Mouse (Mus musculus) CH12.LX (cell line): Measurements from ENCODE around the gene Capn11. TPM values are rescaled to one million over a fixed set of nuclear protein-coding genes. Genes with fewer than 3 reads are reported as not detected.
"Not testable (repeated sequence)": the region's sequence is repeated elsewhere in the genome, so short reads cannot be mapped to it uniquely, and the experiment has no call there.

ENCODE experiments used
- DNase-seq: peaks from one replicate; pipeline ENCODE4 v3.0.0-alpha.2; 2013; ENCODE audit errors: extremely low read depth
- H3K27ac ChIP-seq: 2 replicates; pipeline ENCODE4 v1.5.1; 2012; ENCODE audit warnings: low read depth, mild to moderate bottlenecking, control low read depth, moderate library complexity; ENCODE audit not compliant: insufficient read depth
- H3K27me3 ChIP-seq: replicated peaks from 2 replicates; pipeline ENCODE3; 2012; ENCODE audit warnings: inconsistent platforms
- H3K36me3 ChIP-seq, 2 experiments: replicated peaks in 1 of 2; 2 replicates each; pipeline versions ENCODE3 to v1.6.1; 2012; ENCODE audit warnings: inconsistent platforms in 1 of 2, low read length in 1 of 2, mild to moderate bottlenecking in 1 of 2, mixed read lengths in 1 of 2, moderate library complexity in 1 of 2; ENCODE audit not compliant: control insufficient read depth in 1 of 2, insufficient read depth in 1 of 2
- H3K4me1 ChIP-seq, 2 experiments: 2 replicates each; pipeline ENCODE4 v1.6.1; 2012; ENCODE audit warnings: inconsistent platforms in 1 of 2, moderate library complexity in 1 of 2; ENCODE audit not compliant: insufficient read depth in 2 of 2, control insufficient read depth in 1 of 2
- H3K4me2 ChIP-seq: 2 replicates; pipeline ENCODE4 v1.6.1; 2012; ENCODE audit warnings: low read depth, mild to moderate bottlenecking, control low read depth; ENCODE audit not compliant: poor library complexity, insufficient read depth, severe bottlenecking
- H3K4me3 ChIP-seq, 3 experiments: fragments of 150-350 bp in 1 of 3; sonication (generic) in 1 of 3; replicated peaks in 1 of 3; 2 replicates each; pipeline versions ENCODE3 to v1.5.1; 2011 to 2012; ENCODE audit warnings: low read depth in 2 of 3, low read length in 2 of 3, mild to moderate bottlenecking in 2 of 3, moderate library complexity in 2 of 3, control low read depth in 1 of 3, improper control_type of control experiment in 1 of 3, inconsistent platforms in 1 of 3, mixed read lengths in 1 of 3; ENCODE audit not compliant: poor library complexity in 1 of 3
- H3K79me2 ChIP-seq: replicated peaks from 2 replicates; pipeline ENCODE4 v1.6.1; 2012; ENCODE audit warnings: mild to moderate bottlenecking, moderate library complexity; ENCODE audit not compliant: control insufficient read depth, poor library complexity, insufficient read depth, severe bottlenecking; ENCODE audit errors: extremely low read depth
- H3K9ac ChIP-seq: 2 replicates; pipeline ENCODE4 v1.6.1; 2012; ENCODE audit warnings: low read depth, mild to moderate bottlenecking, control low read depth, moderate library complexity; ENCODE audit not compliant: insufficient read depth
- H3K9me3 ChIP-seq: replicated peaks from 2 replicates; pipeline ENCODE3; 2012; ENCODE audit warnings: low read length, inconsistent platforms, mixed read lengths
- CHD1 ChIP-seq: IDR thresholded peaks from 2 replicates; pipeline ENCODE4 v1.6.1; 2012; ENCODE audit warnings: low read depth, low read length, improper control_type of control experiment, inconsistent platforms
- CHD2 ChIP-seq: IDR thresholded peaks from 2 replicates; pipeline ENCODE4 v1.6.1; 2011; ENCODE audit warnings: low read length, improper control_type of control experiment
- CTCF ChIP-seq, 2 experiments: IDR thresholded peaks in 1 of 2; conservative IDR thresholded peaks in 1 of 2; 2 replicates each; pipeline ENCODE4 v1.5.1; 2011 to 2012; ENCODE audit warnings: low read depth in 2 of 2, low read length in 2 of 2, improper control_type of control experiment in 1 of 2, inconsistent platforms in 1 of 2, mild to moderate bottlenecking in 1 of 2, moderate library complexity in 1 of 2
- ELF1 ChIP-seq: IDR thresholded peaks from 2 replicates; pipeline ENCODE4 v1.6.1; 2014; ENCODE audit warnings: low read depth, mild to moderate bottlenecking, inconsistent platforms, low read length, improper control_type of control experiment
- EP300 ChIP-seq: IDR thresholded peaks from 2 replicates; pipeline ENCODE4 v1.6.1; 2011; ENCODE audit warnings: low read length, improper control_type of control experiment
- HCFC1 ChIP-seq: IDR thresholded peaks from 2 replicates; pipeline ENCODE4 v1.6.1; 2012; ENCODE audit warnings: low read depth, mild to moderate bottlenecking, inconsistent platforms, low read length, improper control_type of control experiment
- IRF4 ChIP-seq: IDR thresholded peaks from 2 replicates; pipeline ENCODE4 v1.6.1; 2014; ENCODE audit warnings: low read depth, mild to moderate bottlenecking, inconsistent platforms, low read length, improper control_type of control experiment
- JUND ChIP-seq: conservative IDR thresholded peaks from 2 replicates; pipeline ENCODE4 v1.6.1; 2011; ENCODE audit warnings: low read depth, low read length, improper control_type of control experiment
- MAFK ChIP-seq: IDR thresholded peaks from 2 replicates; pipeline ENCODE4 v1.6.1; 2011; ENCODE audit warnings: low read length, improper control_type of control experiment; ENCODE audit not compliant: insufficient replicate concordance
- MAX ChIP-seq: IDR thresholded peaks from 2 replicates; pipeline ENCODE4 v1.6.1; 2011; ENCODE audit warnings: low read length, improper control_type of control experiment
- MEF2A ChIP-seq: IDR thresholded peaks from 2 replicates; pipeline ENCODE4 v1.6.1; 2014; ENCODE audit warnings: low read depth, mild to moderate bottlenecking, inconsistent platforms, low read length, improper control_type of control experiment, borderline replicate concordance
- MXI1 ChIP-seq: IDR thresholded peaks from 2 replicates; pipeline ENCODE4 v1.6.1; 2011; ENCODE audit warnings: mild to moderate bottlenecking, low read depth, low read length, improper control_type of control experiment
- MYC ChIP-seq: IDR thresholded peaks from 2 replicates; pipeline ENCODE4 v1.6.1; 2011; ENCODE audit warnings: low read depth, mild to moderate bottlenecking, improper control_type of control experiment, low read length
- NELFE ChIP-seq: IDR thresholded peaks from 2 replicates; pipeline ENCODE4 v1.6.1; 2011; ENCODE audit warnings: low read depth, low read length, improper control_type of control experiment
- PAX5 ChIP-seq: IDR thresholded peaks from 2 replicates; pipeline ENCODE4 v1.6.1; 2012; ENCODE audit warnings: low read length, inconsistent platforms, mixed read lengths
- POLR2A ChIP-seq: IDR thresholded peaks from 2 replicates; pipeline ENCODE4 v1.6.1; 2011; ENCODE audit warnings: low read depth, mild to moderate bottlenecking, improper control_type of control experiment, low read length
- TBP ChIP-seq: conservative IDR thresholded peaks from 2 replicates; pipeline ENCODE4 v1.6.1; 2011; ENCODE audit warnings: low read depth, low read length, improper control_type of control experiment
- TCF12 ChIP-seq: IDR thresholded peaks from 2 replicates; pipeline ENCODE4 v1.6.1; 2014; ENCODE audit warnings: low read depth, mild to moderate bottlenecking, inconsistent platforms, low read length, improper control_type of control experiment
- USF1 ChIP-seq: IDR thresholded peaks from 2 replicates; pipeline ENCODE4 v1.6.1; 2014; ENCODE audit warnings: low read depth, mild to moderate bottlenecking, inconsistent platforms, low read length, improper control_type of control experiment
- ZMIZ1 ChIP-seq: IDR thresholded peaks from 2 replicates; pipeline ENCODE4 v1.6.1; 2012; ENCODE audit warnings: low read depth, mild to moderate bottlenecking, inconsistent platforms, low read length, improper control_type of control experiment
- ZNF384 ChIP-seq: IDR thresholded peaks from 2 replicates; pipeline ENCODE4 v1.6.1; 2012; ENCODE audit warnings: low read depth, low read length, improper control_type of control experiment, inconsistent platforms
- dilution Hi-C: fragments of 300-500 bp; cut with MboI; formaldehyde crosslinking; loops from 2 replicates; pipeline ENCODE4 v1.14.3; 2020; ENCODE audit warnings: low sequenced_read_pairs; ENCODE audit not compliant: extremely low pct_unique_long_range_greater_than_20kb, extremely low pct_ligation_motif_present
- in situ Hi-C: fragments of 300-500 bp; cut with MboI; formaldehyde crosslinking; loops from 3 replicates; pipeline ENCODE4 v1.14.3; 2019; ENCODE audit warnings: low sequenced_read_pairs, low pct_ligation_motif_present, low pct_unique_long_range_greater_than_20kb, mixed read lengths
- polyA plus RNA-seq: library from polyadenylated mRNA; unstranded; fragments of >175 nt; gene quantifications from 2 replicates; pipeline ENCODE4 v1.2.1, GENCODE M21; 2012; ENCODE audit warnings: low read depth; ENCODE audit not compliant: insufficient read length
- total RNA-seq, 2 experiments: library from RNA; depleted of rRNA; stranded (reverse); fragments of 300-350 nt in 1 of 2; fragments of >200 nt in 1 of 2; gene quantifications; 2 replicates each; pipeline ENCODE4 v1.2.3; 2012 to 2014

The Capn11 gene
- total and polyA plus RNA-seq, 3 experiments: 0.09 TPM; not detected in 2

GRCm38 (mm10) chr17:45623425-45623824, 35.7 kb downstream of the Capn11 start:
- dilution Hi-C loops, H3K4me3 ChIP-seq, H3K9ac ChIP-seq, H3K27ac ChIP-seq, DNase-seq, H3K9me3 ChIP-seq, in situ Hi-C loops, H3K79me2 ChIP-seq, H3K27me3 ChIP-seq, H3K4me2 ChIP-seq: not testable (repeated sequence)
- H3K4me1 ChIP-seq: peaks cover 7 to 35% of the 10 kb centered on the region in 2 experiments; a peak in 3 of 4 replicates
- peak; percentile 84 for TF ChIP-seq ZNF384
- TF ChIP-seq, all 38 proteins: peak for 1; not testable (repeated sequence) for 37
- H3K36me3 ChIP-seq: not testable (repeated sequence)

GRCm38 (mm10) chr17:45619386-45620256, 39.5 kb downstream of the Capn11 start:
- peaks cover 1% of the 10 kb centered on the region for H3K27me3 ChIP-seq
- H3K4me3 ChIP-seq: peak overlapping the region; percentile 65 to 79 (median 76)
- peak overlapping the region; percentile 43; the same call in 1 of the 2 replicates for H3K27ac ChIP-seq
- H3K9ac ChIP-seq: peak overlapping the region; percentile 89
- H3K79me2 ChIP-seq: no peaks in the 10 kb centered on the region
- H3K4me2 ChIP-seq: peak overlapping the region; percentile 88
- dilution Hi-C loops: no loop called here
- TF ChIP-seq PAX5 (no peak), MXI1 (peak; percentile 62; the same call in 1 of the 2 replicates), CTCF (conservative IDR thresholded peaks at IDR 0.05 in 1 of 2, IDR thresholded peaks at IDR 0.05 in 1 of 2; ENCODE audit: low read depth in 2 of 2, low read length in 2 of 2) (no peak), JUND (no peak), CHD1 (no peak), TBP (no peak; the same call in 1 of the 2 replicates), CHD2 (no peak), IRF4 (peak; percentile 59), MAFK (no peak), MYC (no peak), HCFC1 (no peak), MAX (peak; percentile 16; the same call in 1 of the 2 replicates), POLR2A (no peak), TCF12 (peak; percentile 40; the same call in 1 of the 2 replicates), USF1 (peak; percentile 25; the same call in 1 of the 2 replicates), MEF2A (peak; percentile 34; the same call in 1 of the 2 replicates), NELFE (no peak), EP300 (peak; percentile 19; the same call in 1 of the 2 replicates), ELF1 (0 out of 2 replicates have a peak, but pooled peaks have one; percentile 24), ZMIZ1 (no peak)
- peaks cover 0 to 3% of the 10 kb centered on the region in 2 experiments for H3K36me3 ChIP-seq
- H3K9me3 ChIP-seq: no peaks in the 10 kb centered on the region
- no peak for DNase-seq
- in situ Hi-C loops: no loop called here
- H3K4me1 ChIP-seq: peaks cover 0 to 15% of the 10 kb centered on the region in 2 experiments; a peak in 2 of 4 replicates
